Mouse (Mus musculus) thymus, adult 2 months (tissue): ENCODE results near the gene Ttc22. TPM values are rescaled to one million over a fixed set of nuclear protein-coding genes. Genes with fewer than 3 reads are reported as not detected.

Experiments
- DNase-seq: peaks from one replicate; pipeline ENCODE4 v3.0.0; 2021
- H3K27ac ChIP-seq: fragments of 200-500 bp; 2 replicates; pipeline ENCODE4 v1.5.1; 2012; ENCODE audit warnings: low read length, control low read depth; ENCODE audit not compliant: control insufficient read depth, insufficient read depth
- H3K27me3 ChIP-seq: fragments of 200-500 bp; 2 replicates; pipeline ENCODE4 v1.6.1; 2012; ENCODE audit warnings: mild to moderate bottlenecking, low read length, moderate library complexity, mixed read lengths; ENCODE audit not compliant: control insufficient read depth, insufficient read depth
- H3K36me3 ChIP-seq: fragments of 200-500 bp; 2 replicates; pipeline ENCODE4 v1.6.1; 2012; ENCODE audit warnings: mild to moderate bottlenecking, low read length, moderate library complexity; ENCODE audit not compliant: control insufficient read depth, insufficient read depth
- H3K4me1 ChIP-seq: fragments of 200-500 bp; replicated peaks from 2 replicates; pipeline ENCODE4 v1.6.1; 2012; ENCODE audit warnings: low read length; ENCODE audit not compliant: control insufficient read depth, insufficient read depth
- H3K4me3 ChIP-seq: fragments of 200-500 bp; 2 replicates; pipeline ENCODE4 v1.5.1; 2012; ENCODE audit warnings: mild to moderate bottlenecking, low read length, control low read depth, moderate library complexity; ENCODE audit not compliant: control insufficient read depth, insufficient read depth
- CTCF ChIP-seq: fragments of 200-500 bp; IDR thresholded peaks from 2 replicates; pipeline ENCODE4 v1.5.1; 2012; ENCODE audit warnings: mild to moderate bottlenecking, control low read depth, low read length, moderate library complexity, borderline replicate concordance; ENCODE audit not compliant: control insufficient read depth, poor library complexity, insufficient read depth; ENCODE audit errors: extremely low read depth
- POLR2A ChIP-seq: fragments of 200-500 bp; IDR thresholded peaks from 2 replicates; pipeline ENCODE4 v1.6.1; 2012; ENCODE audit warnings: mild to moderate bottlenecking, low read length, control low read depth, moderate library complexity; ENCODE audit not compliant: control insufficient read depth, poor library complexity, insufficient read depth; ENCODE audit errors: extremely low read depth
- WGBS: fragments of 180-500 bp; shearing (Covaris S2); methylation state at CpG from one replicate; pipeline ENCODE4 v1.1.7; 2018; 5-methylcytosine and 5-hydroxymethylcytosine counted together
- polyA plus RNA-seq: library from polyadenylated mRNA; depleted of rRNA; stranded (reverse); fragments of >200 nt; gene quantifications from 2 replicates; pipeline ENCODE4 v1.2.3, GENCODE M21; 2012

The Ttc22 gene
- polyA plus RNA-seq, 1 experiment = 1.7 TPM

DNA sequence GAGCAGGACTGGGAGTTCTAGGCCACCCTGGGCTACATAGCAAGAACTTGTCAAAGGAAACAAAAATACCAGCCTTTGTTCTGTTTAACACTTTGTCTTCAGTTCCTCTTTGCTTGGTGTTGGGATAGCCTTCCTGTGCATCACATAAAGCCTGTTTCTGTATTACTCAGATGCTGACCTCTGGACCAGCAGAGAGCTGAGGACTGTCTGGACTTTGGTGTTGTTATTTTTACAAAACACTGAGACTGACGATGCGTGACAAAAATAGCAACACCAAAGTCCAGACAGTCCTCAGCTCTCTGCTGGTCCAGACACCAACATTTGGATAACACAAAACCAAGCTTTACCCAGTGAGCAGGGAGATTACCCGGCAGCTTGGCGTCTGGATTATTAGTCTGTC, 21.5 kb upstream of the Ttc22 start:
- no peak overlapping the region for H3K27ac ChIP-seq
- H3K4me1 ChIP-seq = no peaks in the 10 kb centered on the region; the same call in 1 of the 2 replicates
- no peak for DNase-seq
- TF ChIP-seq CTCF (no peak), POLR2A (no peak)
- WGBS = 82% methylated on average over 4 of the region's 4 CpGs
- no peaks in the 10 kb centered on the region for H3K36me3 ChIP-seq
- H3K27me3 ChIP-seq = no peaks in the 10 kb centered on the region
- no peak overlapping the region for H3K4me3 ChIP-seq

GRCm38 (mm10) chr4:106606639-106607554, 15.3 kb upstream of the Ttc22 start:
- TF ChIP-seq CTCF (no peak), POLR2A (no peak)
- Histone ChIP-seq H3K4me1 (peaks cover 2% of the 10 kb centered on the region; the same call in 1 of the 2 replicates), H3K36me3 (no peaks in the 10 kb centered on the region), H3K4me3 (no peak overlapping the region), H3K27ac (no peak overlapping the region), H3K27me3 (no peaks in the 10 kb centered on the region)
- DNase-seq = no peak
- WGBS = 77% methylated on average over 18 of the region's 18 CpGs

- no peak for DNase-seq
- no peak overlapping the region for H3K27ac ChIP-seq
- no peaks in the 10 kb centered on the region for H3K36me3 ChIP-seq
- TF ChIP-seq CTCF = no peak
- no peak for TF ChIP-seq POLR2A
- no peaks in the 10 kb centered on the region for H3K27me3 ChIP-seq
- peaks cover 2% of the 10 kb centered on the region; the same call in 1 of the 2 replicates for H3K4me1 ChIP-seq
- WGBS = 90% methylated on average over 1 of the region's 1 CpGs
- no peak overlapping the region for H3K4me3 ChIP-seq
These were observed 14.3 kb upstream of the Ttc22 start for GRCm38 (mm10) chr4:106607905-106608304.

GRCm38 (mm10) chr4:106613105-106613504, 9.1 kb upstream of the Ttc22 start:
- no peak overlapping the region for H3K4me3 ChIP-seq

DNA sequence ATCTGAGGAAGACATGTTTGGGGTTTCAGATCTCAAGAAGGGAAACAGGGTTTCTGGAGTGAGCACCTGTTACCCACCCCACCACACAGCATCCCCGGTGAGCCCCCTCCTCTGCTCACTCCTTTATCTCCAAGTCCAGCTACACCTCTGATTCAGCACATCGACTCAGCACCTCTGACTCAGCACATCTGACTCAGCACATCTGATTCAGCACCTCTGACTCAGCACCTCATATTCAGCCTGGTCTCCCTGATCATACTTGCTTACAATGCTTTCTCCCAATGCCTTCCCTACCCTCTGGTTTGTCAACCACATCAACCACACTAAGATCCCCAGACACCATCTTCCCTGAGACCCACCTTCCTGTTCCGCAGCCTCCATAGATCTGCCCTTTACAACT, 8.7 kb upstream of the Ttc22 start:
- WGBS = 12% methylated on average over 3 of the region's 3 CpGs
- Histone ChIP-seq H3K27me3 (no peaks in the 10 kb centered on the region), H3K27ac (peak overlapping the region; percentile 64), H3K36me3 (no peaks in the 10 kb centered on the region), H3K4me3 (no peak overlapping the region), H3K4me1 (peaks cover 39% of the 10 kb centered on the region)
- TF ChIP-seq POLR2A (no peak), CTCF (no peak)
- peak; percentile 30 for DNase-seq

More at GRCm38 (mm10) chr4:106613105-106613504, 9.1 kb upstream of the Ttc22 start:
- no peaks in the 10 kb centered on the region for H3K27me3 ChIP-seq
- H3K27ac ChIP-seq = no peak overlapping the region
- peaks cover 39% of the 10 kb centered on the region for H3K4me1 ChIP-seq
- WGBS = 80% methylated on average over 8 of the region's 8 CpGs
- H3K36me3 ChIP-seq = no peaks in the 10 kb centered on the region
- TF ChIP-seq CTCF (no peak), POLR2A (no peak)
- DNase-seq = no peak

GRCm38 (mm10) chr4:106614180-106614797, 7.9 kb upstream of the Ttc22 start:
- 32% methylated on average over 7 of the region's 7 CpGs for WGBS
- peak; percentile 90 for DNase-seq
- Histone ChIP-seq H3K4me1 (peaks cover 38% of the 10 kb centered on the region), H3K4me3 (no peak overlapping the region), H3K36me3 (no peaks in the 10 kb centered on the region), H3K27ac (peak overlapping the region; percentile 64), H3K27me3 (no peaks in the 10 kb centered on the region)
- peak; percentile 89 for TF ChIP-seq CTCF
- no peak for TF ChIP-seq POLR2A
